Mouse (Mus musculus): ENCODE measurements around the gene Rapgef2. TPM values are rescaled to one million over a fixed set of nuclear protein-coding genes. Genes with fewer than 3 reads are reported as not detected.

Gene Rapgef2
- total RNA-seq, 2 experiments from 2014 or later: 33.2 to 35.3 TPM

GRCm38 (mm10) chr3:79205112-79205511, 81.2 kb downstream of the Rapgef2 start:
- DNase-seq (ENCODE audit: low spot score in 2 of 2): no peak

- DNase-seq (ENCODE audit: low spot score in 2 of 2): no peak
These were observed 82.1 kb downstream of the Rapgef2 start for GRCm38 (mm10) chr3:79204261-79204660.

GRCm38 (mm10) chr3:79203821-79204220, 82.5 kb downstream of the Rapgef2 start:
- no peak for DNase-seq (ENCODE audit: low spot score in 2 of 2)

GRCm38 (mm10) chr3:79203178-79203577, 83.1 kb downstream of the Rapgef2 start:
- DNase-seq (ENCODE audit: low spot score in 2 of 2): no peak

- DNase-seq (ENCODE audit: low spot score in 2 of 2): peak in 1 of 2 experiments; percentile 36
These were observed 83.8 kb downstream of the Rapgef2 start for GRCm38 (mm10) chr3:79202275-79203153.

GRCm38 (mm10) chr3:79196708-79197437, 89.4 kb downstream of the Rapgef2 start:
- no peak for DNase-seq (ENCODE audit: low spot score in 2 of 2)

GRCm38 (mm10) chr3:79195280-79195679, 91.0 kb downstream of the Rapgef2 start:
- no peak for DNase-seq (ENCODE audit: low spot score in 2 of 2)

GRCm38 (mm10) chr3:79194111-79194793, 92.1 kb downstream of the Rapgef2 start:
- no peak for DNase-seq (ENCODE audit: low spot score in 2 of 2)

- no peak for DNase-seq (ENCODE audit: low spot score in 2 of 2)
These were observed 93.3 kb downstream of the Rapgef2 start for GRCm38 (mm10) chr3:79193001-79193400.

- DNase-seq (ENCODE audit: low spot score in 2 of 2): no peak
These were observed 94.3 kb downstream of the Rapgef2 start for GRCm38 (mm10) chr3:79191981-79192380.

- DNase-seq (ENCODE audit: low spot score in 2 of 2): no peak
These were observed 94.8 kb downstream of the Rapgef2 start for GRCm38 (mm10) chr3:79191471-79191870.

- no peak for DNase-seq (ENCODE audit: low spot score in 2 of 2)
These were observed 95.9 kb downstream of the Rapgef2 start for GRCm38 (mm10) chr3:79190377-79190776.

GRCm38 (mm10) chr3:79187912-79188311, 98.4 kb downstream of the Rapgef2 start:
- no peak for DNase-seq (ENCODE audit: low spot score in 2 of 2)

GRCm38 (mm10) chr3:79182290-79182689, 104.0 kb downstream of the Rapgef2 start:
- DNase-seq (ENCODE audit: low spot score in 2 of 2): no peak

- DNase-seq (ENCODE audit: low spot score in 2 of 2): no peak
These were observed 104.9 kb downstream of the Rapgef2 start for GRCm38 (mm10) chr3:79181248-79181991.

- DNase-seq (ENCODE audit: low spot score in 2 of 2): no peak
These were observed 106.2 kb downstream of the Rapgef2 start for GRCm38 (mm10) chr3:79180086-79180485.

GRCm38 (mm10) chr3:79179499-79180053, 106.7 kb downstream of the Rapgef2 start:
- DNase-seq (ENCODE audit: low spot score in 2 of 2): no peak

- DNase-seq (ENCODE audit: low spot score in 2 of 2): no peak
These were observed 107.6 kb downstream of the Rapgef2 start for GRCm38 (mm10) chr3:79178708-79179107.

GRCm38 (mm10) chr3:79178070-79178469, 108.2 kb downstream of the Rapgef2 start:
- DNase-seq (ENCODE audit: low spot score in 2 of 2): no peak

GRCm38 (mm10) chr3:79177136-79177870, 109.0 kb downstream of the Rapgef2 start:
- DNase-seq (ENCODE audit: low spot score in 2 of 2): no peak
